ENCODE assay signal across 8 mouse cellular contexts in the genomic region with DNA sequence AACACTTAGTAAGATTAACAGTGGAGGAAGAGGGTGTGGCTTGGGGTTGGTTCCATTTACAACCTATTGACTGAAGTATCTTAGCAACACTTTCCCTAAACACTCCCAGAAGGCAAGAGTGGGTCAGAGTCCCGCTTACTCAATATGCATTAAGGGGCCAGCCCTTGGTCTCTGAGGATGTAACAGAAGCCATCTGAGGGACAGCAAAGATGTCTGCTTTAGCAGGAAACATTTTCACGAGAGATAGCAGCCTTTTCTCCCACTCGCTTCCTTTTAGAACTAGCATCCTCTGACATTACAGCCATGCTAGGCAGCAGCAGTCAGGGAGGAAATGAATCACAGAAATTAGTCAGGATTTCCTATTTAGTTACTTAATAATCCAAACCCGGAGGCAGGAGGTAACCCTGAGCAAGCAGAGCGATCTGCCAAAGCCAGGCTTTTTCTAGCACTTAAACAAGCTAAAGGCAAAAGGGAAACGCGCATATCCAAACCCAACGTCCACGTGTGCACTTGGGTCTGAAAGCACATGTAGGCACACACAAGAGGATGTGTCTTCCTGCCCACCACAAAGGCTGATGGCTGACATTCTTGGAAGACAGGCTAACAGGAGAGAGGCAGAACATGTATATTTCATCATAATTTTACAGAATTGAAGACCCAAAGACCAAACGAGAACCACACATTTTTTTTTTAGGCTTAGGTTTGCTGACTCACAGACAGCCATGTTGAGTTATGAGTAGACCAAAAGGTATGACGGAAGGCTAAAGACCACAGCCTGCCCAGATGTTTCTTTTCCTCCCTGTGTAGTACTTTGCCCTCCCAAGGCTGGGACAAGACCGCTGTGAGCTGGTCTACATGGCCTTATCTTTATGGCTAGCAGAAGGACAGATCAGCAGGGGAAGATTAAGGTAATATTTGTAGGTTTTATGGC. TPM values are rescaled to one million over a fixed set of nuclear protein-coding genes. Genes with fewer than 3 reads are reported as not detected.
DNase-seq lines count a peak whose midpoint lies in the region; ATAC-seq and TF ChIP-seq lines count a peak whose summit lies in the region.

No protein-coding gene starts in this region.

- WGBS in hindbrain, embryonic 15.5 days, result 59% methylated on average over 12 of the region's 12 CpGs
- WGBS in hindbrain, embryonic 16.5 days, result 64% methylated on average over 12 of the region's 12 CpGs
- WGBS in embryonic facial prominence, embryonic 14.5 days, result 51% methylated on average over 12 of the region's 12 CpGs
- WGBS in intestine, embryonic 15.5 days, result 22% methylated on average over 12 of the region's 12 CpGs
- 12% methylated on average over 12 of the region's 12 CpGs for WGBS in liver, postnatal 0 days (ENCODE audit: insufficient replicate concordance)
- WGBS in stomach, embryonic 15.5 days, result 22% methylated on average over 12 of the region's 12 CpGs

- H3K4me3 ChIP-seq in hindbrain, embryonic 15.5 days, result no peak overlapping the region
- H3K4me3 ChIP-seq in hindbrain, embryonic 16.5 days (ENCODE audit: low read length), result no peak overlapping the region
- no peak overlapping the region for H3K4me3 ChIP-seq in embryonic facial prominence, embryonic 14.5 days (ENCODE audit: low read depth, low read length)
- H3K4me3 ChIP-seq in intestine, embryonic 15.5 days (replicated peaks), result 0 out of 2 replicates have a peak overlapping the region, but pooled peaks have one; percentile 13
- H3K4me3 ChIP-seq in liver, postnatal 0 days (ENCODE audit: low read depth, low read length), result peak overlapping the region; percentile 22
- 0 out of 2 replicates have a peak overlapping the region, but pooled peaks have one; percentile 2 for H3K4me3 ChIP-seq in stomach, embryonic 15.5 days (replicated peaks)

- H3K36me3 ChIP-seq in hindbrain, embryonic 15.5 days, result no peaks in the 10 kb centered on the region
- H3K36me3 ChIP-seq in hindbrain, embryonic 16.5 days (ENCODE audit: control insufficient read depth, insufficient read depth, low read length), result no peaks in the 10 kb centered on the region
- no peaks in the 10 kb centered on the region for H3K36me3 ChIP-seq in embryonic facial prominence, embryonic 14.5 days (ENCODE audit: control insufficient read depth, insufficient read depth, low read length)
- no peaks in the 10 kb centered on the region; the same call in 1 of the 2 replicates for H3K36me3 ChIP-seq in intestine, embryonic 15.5 days
- H3K36me3 ChIP-seq in liver, postnatal 0 days (replicated peaks; ENCODE audit: insufficient read depth, low read length), result no peaks in the 10 kb centered on the region
- H3K36me3 ChIP-seq in stomach, embryonic 15.5 days, result no peaks in the 10 kb centered on the region

- H3K4me2 ChIP-seq in hindbrain, embryonic 15.5 days, result no peak overlapping the region
- H3K4me2 ChIP-seq in hindbrain, embryonic 16.5 days (ENCODE audit: low read length), result no peak overlapping the region
- H3K4me2 ChIP-seq in embryonic facial prominence, embryonic 14.5 days (ENCODE audit: low read depth, low read length), result peak overlapping the region; percentile 23; the same call in 1 of the 2 replicates
- H3K4me2 ChIP-seq in intestine, embryonic 15.5 days (replicated peaks), result peak overlapping the region; percentile 50
- H3K4me2 ChIP-seq in liver, postnatal 0 days (ENCODE audit: low read depth, low read length), result peak overlapping the region; percentile 54
- peak overlapping the region; percentile 32 for H3K4me2 ChIP-seq in stomach, embryonic 15.5 days

- no peak for TF ChIP-seq CTCF in liver, postnatal 0 days (IDR thresholded peaks at IDR 0.05; ENCODE audit: low read depth)

- intact Hi-C loops in left cerebral cortex, postnatal 10 days (cut with DNase I), result no loop called here

- H3K27me3 ChIP-seq in hindbrain, embryonic 15.5 days, result no peaks in the 10 kb centered on the region
- H3K27me3 ChIP-seq in hindbrain, embryonic 16.5 days (replicated peaks; ENCODE audit: control insufficient read depth, insufficient read depth, low read length), result no peaks in the 10 kb centered on the region
- no peaks in the 10 kb centered on the region for H3K27me3 ChIP-seq in embryonic facial prominence, embryonic 14.5 days (replicated peaks; ENCODE audit: control insufficient read depth, insufficient read depth, low read length)
- no peaks in the 10 kb centered on the region for H3K27me3 ChIP-seq in intestine, embryonic 15.5 days (replicated peaks)
- no peaks in the 10 kb centered on the region for H3K27me3 ChIP-seq in liver, postnatal 0 days (ENCODE audit: insufficient read depth, low read length)
- H3K27me3 ChIP-seq in stomach, embryonic 15.5 days (replicated peaks), result no peaks in the 10 kb centered on the region

- no peak for ATAC-seq in hindbrain, embryonic 15.5 days (ENCODE audit: low FRiP score, low read depth)
- ATAC-seq in hindbrain, embryonic 16.5 days, result no peak
- ATAC-seq in embryonic facial prominence, embryonic 14.5 days (ENCODE audit: low read depth), result peak; percentile 63
- ATAC-seq in intestine, embryonic 15.5 days, result peak; percentile 93
- ATAC-seq in liver, postnatal 0 days, result peak; percentile 93
- peak; percentile 73 for ATAC-seq in stomach, embryonic 15.5 days (ENCODE audit: insufficient read depth, low FRiP score, low read depth)

- H3K9ac ChIP-seq in hindbrain, embryonic 15.5 days, result no peak overlapping the region
- no peak overlapping the region for H3K9ac ChIP-seq in hindbrain, embryonic 16.5 days (ENCODE audit: low read depth, low read length)
- H3K9ac ChIP-seq in embryonic facial prominence, embryonic 14.5 days (ENCODE audit: low read depth, low read length), result no peak overlapping the region
- H3K9ac ChIP-seq in intestine, embryonic 15.5 days, result 0 out of 2 replicates have a peak overlapping the region, but pooled peaks have one; percentile 6
- H3K9ac ChIP-seq in liver, postnatal 0 days (replicated peaks), result peak overlapping the region; percentile 3; the same call in 1 of the 2 replicates
- H3K9ac ChIP-seq in stomach, embryonic 15.5 days, result no peak overlapping the region; the same call in 1 of the 2 replicates

- H3K27ac ChIP-seq in hindbrain, embryonic 15.5 days (replicated peaks), result 0 out of 2 replicates have a peak overlapping the region, but pooled peaks have one; percentile 22
- H3K27ac ChIP-seq in hindbrain, embryonic 16.5 days (ENCODE audit: low read depth, low read length), result no peak overlapping the region
- peak overlapping the region; percentile 40; the same call in 1 of the 2 replicates for H3K27ac ChIP-seq in embryonic facial prominence, embryonic 14.5 days (replicated peaks; ENCODE audit: low read depth, low read length)
- H3K27ac ChIP-seq in intestine, embryonic 15.5 days, result peak overlapping the region; percentile 90
- H3K27ac ChIP-seq in liver, postnatal 0 days (ENCODE audit: low read depth), result peak overlapping the region; percentile 79
- H3K27ac ChIP-seq in stomach, embryonic 15.5 days, result peak overlapping the region; percentile 74

- peak; percentile 66 for TF ChIP-seq EP300 in liver, postnatal 0 days (IDR thresholded peaks at IDR 0.05; ENCODE audit: low read depth)

- peaks cover under 1% of the 10 kb centered on the region; the same call in 1 of the 2 replicates for H3K9me3 ChIP-seq in hindbrain, embryonic 15.5 days
- H3K9me3 ChIP-seq in hindbrain, embryonic 16.5 days (ENCODE audit: control insufficient read depth, low read length), result no peaks in the 10 kb centered on the region
- H3K9me3 ChIP-seq in embryonic facial prominence, embryonic 14.5 days (ENCODE audit: control insufficient read depth, low read length), result peaks cover 12% of the 10 kb centered on the region
- no peaks in the 10 kb centered on the region for H3K9me3 ChIP-seq in intestine, embryonic 15.5 days
- H3K9me3 ChIP-seq in liver, postnatal 0 days (ENCODE audit: low read length), result no peaks in the 10 kb centered on the region
- no peaks in the 10 kb centered on the region; the same call in 1 of the 2 replicates for H3K9me3 ChIP-seq in stomach, embryonic 15.5 days

- peak; percentile 50 for DNase-seq in Muller cell, postnatal 12 days (ENCODE audit: inconsistent ontology term)
- peak; percentile 61 for DNase-seq in embryonic facial prominence, embryonic 14.5 days (ENCODE audit: low spot score)
- DNase-seq in liver, postnatal 0 days, result peak; percentile 44
- no peak for DNase-seq in left cerebral cortex, postnatal 10 days (ENCODE audit: extremely low spot score in 1 of 2, low spot score in 2 of 2)

- peaks cover 7% of the 10 kb centered on the region for H3K4me1 ChIP-seq in hindbrain, embryonic 15.5 days (replicated peaks)
- peaks cover 4% of the 10 kb centered on the region; the same call in 1 of the 2 replicates for H3K4me1 ChIP-seq in hindbrain, embryonic 16.5 days (ENCODE audit: control insufficient read depth, insufficient read depth, low read depth, low read length)
- peaks cover 10% of the 10 kb centered on the region; the same call in 1 of the 2 replicates for H3K4me1 ChIP-seq in embryonic facial prominence, embryonic 14.5 days (ENCODE audit: control insufficient read depth, insufficient read depth, low read length)
- peaks cover 20% of the 10 kb centered on the region for H3K4me1 ChIP-seq in intestine, embryonic 15.5 days (replicated peaks)
- peaks cover 15% of the 10 kb centered on the region for H3K4me1 ChIP-seq in liver, postnatal 0 days (ENCODE audit: insufficient read depth)
- H3K4me1 ChIP-seq in stomach, embryonic 15.5 days, result peaks cover 29% of the 10 kb centered on the region

RNA-seq across cellular contexts. Expression of a gene that starts 37.7 kb away (rescaled TPM):
- polyA plus RNA-seq in hindbrain, embryonic 15.5 days (2015; fragmentation: Nextera tagmentation; extraction: Ambion mirVana), result not detected in 2 replicates
- not detected in 2 replicates for polyA plus RNA-seq in hindbrain, embryonic 16.5 days (2015; fragmentation: Nextera tagmentation; extraction: Ambion mirVana)
- polyA plus RNA-seq in embryonic facial prominence, embryonic 14.5 days (2014; fragmentation: Nextera tagmentation; extraction: Ambion mirVana), result not detected in 2 replicates
- not detected in 2 replicates for polyA plus RNA-seq in intestine, embryonic 15.5 days (2015; fragmentation: Nextera tagmentation; extraction: Ambion mirVana)
- not detected in 2 replicates for polyA plus RNA-seq in liver, postnatal 0 days (2015; fragmentation: Nextera tagmentation; extraction: Ambion mirVana)
- polyA plus RNA-seq in stomach, embryonic 15.5 days (2015; fragmentation: Nextera tagmentation; extraction: Ambion mirVana), result 0.84 TPM in 1 of 2 replicates, not detected in the other
- not detected for total RNA-seq in left cerebral cortex, postnatal 10 days (2021)

RNA-seq across cellular contexts. Expression of a gene that starts 38.4 kb away (rescaled TPM):
- 31.7 and 34.6 TPM in 2 replicates for polyA plus RNA-seq in hindbrain, embryonic 15.5 days (2015; fragmentation: Nextera tagmentation; extraction: Ambion mirVana)
- 35.7 and 35.9 TPM in 2 replicates for polyA plus RNA-seq in hindbrain, embryonic 16.5 days (2015; fragmentation: Nextera tagmentation; extraction: Ambion mirVana)
- 47.9 and 48.1 TPM in 2 replicates for polyA plus RNA-seq in embryonic facial prominence, embryonic 14.5 days (2014; fragmentation: Nextera tagmentation; extraction: Ambion mirVana)
- polyA plus RNA-seq in intestine, embryonic 15.5 days (2015; fragmentation: Nextera tagmentation; extraction: Ambion mirVana), result 66.4 and 72.6 TPM in 2 replicates
- polyA plus RNA-seq in liver, postnatal 0 days (2015; fragmentation: Nextera tagmentation; extraction: Ambion mirVana), result 11.8 and 13.5 TPM in 2 replicates
- polyA plus RNA-seq in stomach, embryonic 15.5 days (2015; fragmentation: Nextera tagmentation; extraction: Ambion mirVana), result 55.8 and 59.2 TPM in 2 replicates
- 10 to 100 TPM; 65.9 to 67.9 TPM for total RNA-seq in left cerebral cortex, postnatal 10 days (2021)

Comparison
In these comparisons a context has a peak if more than half of its experiments do, and no peak if none do; other contexts are left out.
1. ATAC-seq: peak in embryonic facial prominence, embryonic 14.5 days (single experiment), intestine, embryonic 15.5 days (single experiment), liver, postnatal 0 days (single experiment) and stomach, embryonic 15.5 days (single experiment); none in hindbrain, embryonic 15.5 days (single experiment) and hindbrain, embryonic 16.5 days (single experiment).
2. H3K4me2 ChIP-seq: peak in embryonic facial prominence, embryonic 14.5 days (single experiment), intestine, embryonic 15.5 days (single experiment), liver, postnatal 0 days (single experiment) and stomach, embryonic 15.5 days (single experiment); none in hindbrain, embryonic 15.5 days (single experiment) and hindbrain, embryonic 16.5 days (single experiment).
3. H3K4me3 ChIP-seq: peak in intestine, embryonic 15.5 days (single experiment), liver, postnatal 0 days (single experiment) and stomach, embryonic 15.5 days (single experiment); none in hindbrain, embryonic 15.5 days (single experiment), hindbrain, embryonic 16.5 days (single experiment) and embryonic facial prominence, embryonic 14.5 days (single experiment).
4. H3K9ac ChIP-seq: peak in intestine, embryonic 15.5 days (single experiment) and liver, postnatal 0 days (single experiment); none in hindbrain, embryonic 15.5 days (single experiment), hindbrain, embryonic 16.5 days (single experiment), embryonic facial prominence, embryonic 14.5 days (single experiment) and stomach, embryonic 15.5 days (single experiment).
5. DNase-seq: peak in Muller cell, postnatal 12 days (single experiment), embryonic facial prominence, embryonic 14.5 days (single experiment) and liver, postnatal 0 days (single experiment); none in left cerebral cortex, postnatal 10 days (0 of 2).